Mouse (Mus musculus) stomach, embryonic 14.5 days (tissue): ENCODE measurements at regions not wholly inside any gene's neighbourhood (a gene's known extent, or its start where the extent isn't known, plus 50 kb on each side); places are given as distances from the start of the nearest gene placed in this dataset.

Source experiments
- ATAC-seq: fragments of 200-750 bp; cut with Nextera tagmentation; 2 replicates; pipeline ENCODE4 v1.8.0; 2017; ENCODE audit warnings: low read depth, moderate TSS enrichment; ENCODE audit not compliant: insufficient number of reproducible peaks, insufficient read depth, low FRiP score
- H3K27ac ChIP-seq: fragments of 300-500 bp; sonication (generic); 2 replicates; pipeline ENCODE4 v1.5.1; 2014; ENCODE audit warnings: mild to moderate bottlenecking, low read length, moderate library complexity, mixed read lengths
- H3K27me3 ChIP-seq: fragments of 300-500 bp; sonication (generic); 2 replicates; pipeline ENCODE4 v1.6.1; 2014; ENCODE audit warnings: low read length, control low read depth, mixed read lengths; ENCODE audit not compliant: control insufficient read depth, insufficient read depth
- H3K36me3 ChIP-seq: fragments of 300-500 bp; sonication (generic); 2 replicates; pipeline ENCODE4 v1.6.1; 2014; ENCODE audit warnings: mild to moderate bottlenecking, control low read depth, low read length, moderate library complexity, mixed read lengths; ENCODE audit not compliant: control insufficient read depth, insufficient read depth
- H3K4me1 ChIP-seq: fragments of 300-500 bp; sonication (generic); 2 replicates; pipeline ENCODE4 v1.6.1; 2014; ENCODE audit warnings: low read length, control low read depth, mixed read lengths; ENCODE audit not compliant: control insufficient read depth, insufficient read depth
- H3K4me2 ChIP-seq: fragments of 300-500 bp; sonication (generic); replicated peaks from 2 replicates; pipeline ENCODE4 v1.6.1; 2014; ENCODE audit warnings: low read depth, low read length, control low read depth
- H3K4me3 ChIP-seq: fragments of 300-500 bp; sonication (generic); 2 replicates; pipeline ENCODE4 v1.5.1; 2014; ENCODE audit warnings: low read depth, low read length, control low read depth
- H3K9ac ChIP-seq: fragments of 300-500 bp; sonication (generic); replicated peaks from 2 replicates; pipeline ENCODE4 v1.6.1; 2014; ENCODE audit warnings: low read depth, mild to moderate bottlenecking, control low read depth, low read length, moderate library complexity, mixed read lengths
- H3K9me3 ChIP-seq: fragments of 300-500 bp; sonication (generic); 2 replicates; pipeline ENCODE4 v1.6.1; 2016; ENCODE audit warnings: low read depth, low read length, control low read depth; ENCODE audit not compliant: control insufficient read depth
- WGBS: fragments of 180-500 bp; shearing (Covaris S2); extraction: QIAGEN DNeasy Blood & Tissue Kit; methylation state at CpG from one replicate; pipeline ENCODE4 v1.1.7; 2014; 5-methylcytosine and 5-hydroxymethylcytosine counted together

GRCm38 (mm10) chr13:110485515-110485914 lies 90.7 kb downstream of the Plk2 start:
- no peak overlapping the region for H3K9ac ChIP-seq
- no peak overlapping the region for H3K4me3 ChIP-seq
- H3K27me3 ChIP-seq = no peaks in the 10 kb centered on the region
- no peak overlapping the region for H3K27ac ChIP-seq
- no peak overlapping the region for H3K4me2 ChIP-seq
- H3K9me3 ChIP-seq = no peaks in the 10 kb centered on the region
- ATAC-seq = no peak
- WGBS = 98% methylated on average over 1 of the region's 1 CpGs
- no peaks in the 10 kb centered on the region for H3K4me1 ChIP-seq
- H3K36me3 ChIP-seq = no peaks in the 10 kb centered on the region

- no peak overlapping the region for H3K27ac ChIP-seq
- no peaks in the 10 kb centered on the region for H3K36me3 ChIP-seq
- no peak overlapping the region for H3K9ac ChIP-seq
- no peaks in the 10 kb centered on the region; the same call in 1 of the 2 replicates for H3K4me1 ChIP-seq
- H3K27me3 ChIP-seq = no peaks in the 10 kb centered on the region
- H3K4me3 ChIP-seq = no peak overlapping the region
- H3K4me2 ChIP-seq = no peak overlapping the region
- no peaks in the 10 kb centered on the region for H3K9me3 ChIP-seq
- WGBS = 67% methylated on average over 2 of the region's 2 CpGs
- no peak for ATAC-seq
Observed at GRCm38 (mm10) chr13:110490166-110490565, 95.3 kb downstream of the Plk2 start.

- Histone ChIP-seq H3K4me3 (no peak overlapping the region), H3K4me2 (no peak overlapping the region), H3K4me1 (no peaks in the 10 kb centered on the region; the same call in 1 of the 2 replicates), H3K36me3 (no peaks in the 10 kb centered on the region), H3K27me3 (no peaks in the 10 kb centered on the region), H3K9me3 (no peaks in the 10 kb centered on the region), H3K27ac (no peak overlapping the region), H3K9ac (no peak overlapping the region)
- 51% methylated on average over 9 of the region's 9 CpGs for WGBS
- ATAC-seq = no peak
Observed at GRCm38 (mm10) chr13:110492296-110493001, 97.6 kb downstream of the Plk2 start.

GRCm38 (mm10) chr13:110493002-110493552 lies 98.2 kb downstream of the Plk2 start:
- Histone ChIP-seq H3K9ac (no peak overlapping the region), H3K27me3 (no peaks in the 10 kb centered on the region), H3K36me3 (no peaks in the 10 kb centered on the region), H3K9me3 (no peaks in the 10 kb centered on the region), H3K4me2 (no peak overlapping the region), H3K27ac (no peak overlapping the region), H3K4me3 (no peak overlapping the region), H3K4me1 (no peaks in the 10 kb centered on the region; the same call in 1 of the 2 replicates)
- WGBS = 79% methylated on average over 7 of the region's 7 CpGs
- ATAC-seq = no peak

GRCm38 (mm10) chr13:110497461-110497860 lies 102.6 kb downstream of the Plk2 start:
- no peak overlapping the region for H3K27ac ChIP-seq
- H3K27me3 ChIP-seq = no peaks in the 10 kb centered on the region
- no peaks in the 10 kb centered on the region for H3K36me3 ChIP-seq
- no peak overlapping the region for H3K4me3 ChIP-seq
- H3K4me1 ChIP-seq = no peaks in the 10 kb centered on the region; the same call in 1 of the 2 replicates
- 62% methylated on average over 3 of the region's 3 CpGs for WGBS
- H3K9ac ChIP-seq = no peak overlapping the region
- no peak overlapping the region for H3K4me2 ChIP-seq
- no peak for ATAC-seq
- H3K9me3 ChIP-seq = no peaks in the 10 kb centered on the region

GRCm38 (mm10) chr13:110507814-110508362 lies 113.0 kb downstream of the Plk2 start:
- H3K4me3 ChIP-seq = no peak overlapping the region
- H3K36me3 ChIP-seq = no peaks in the 10 kb centered on the region
- WGBS = 45% methylated on average over 1 of the region's 1 CpGs
- H3K4me2 ChIP-seq = no peak overlapping the region
- H3K27ac ChIP-seq = no peak overlapping the region
- H3K4me1 ChIP-seq = no peaks in the 10 kb centered on the region
- no peak for ATAC-seq
- no peaks in the 10 kb centered on the region for H3K27me3 ChIP-seq
- H3K9me3 ChIP-seq = no peaks in the 10 kb centered on the region; the same call in 1 of the 2 replicates
- H3K9ac ChIP-seq = no peak overlapping the region

GRCm38 (mm10) chr13:110517986-110518385 lies 123.1 kb downstream of the Plk2 start:
- no peak overlapping the region for H3K4me3 ChIP-seq
- no peaks in the 10 kb centered on the region for H3K9me3 ChIP-seq
- no peaks in the 10 kb centered on the region for H3K36me3 ChIP-seq
- H3K27me3 ChIP-seq = no peaks in the 10 kb centered on the region
- WGBS = 89% methylated on average over 8 of the region's 8 CpGs
- no peak overlapping the region for H3K27ac ChIP-seq
- no peak overlapping the region for H3K9ac ChIP-seq
- no peaks in the 10 kb centered on the region for H3K4me1 ChIP-seq
- H3K4me2 ChIP-seq = no peak overlapping the region
- ATAC-seq = no peak

- no peaks in the 10 kb centered on the region for H3K36me3 ChIP-seq
Observed at GRCm38 (mm10) chr13:110522974-110523373, 128.1 kb downstream of the Plk2 start.

More at GRCm38 (mm10) chr13:110522974-110523373, 128.1 kb downstream of the Plk2 start:
- ATAC-seq = no peak
- Histone ChIP-seq H3K27me3 (no peaks in the 10 kb centered on the region), H3K4me2 (no peak overlapping the region), H3K27ac (no peak overlapping the region), H3K4me3 (no peak overlapping the region), H3K4me1 (no peaks in the 10 kb centered on the region), H3K9me3 (no peaks in the 10 kb centered on the region), H3K9ac (no peak overlapping the region)
- WGBS = 90% methylated on average over 4 of the region's 4 CpGs
